Mouse (Mus musculus) Patski (cell line): ENCODE measurements around the gene Pdzrn3. TPM values are rescaled to one million over a fixed set of nuclear protein-coding genes. Genes with fewer than 3 reads are reported as not detected.

ENCODE experiments used
- ATAC-seq: fragments of 100-300 bp; one replicate; pipeline ENCODE4 v1.8.0; 2021
- CTCF ChIA-PET: fragments of 350-600 bp; sonication (Branson Sonifier 250); formaldehyde crosslinking; loops from one replicate; lab custom pipeline; 2022; ENCODE audit warnings: inconsistent platforms; lab: Charles Lee
- POLR2A ChIA-PET: fragments of 350-600 bp; sonication (Branson Sonifier 250); formaldehyde crosslinking; loops from one replicate; lab custom pipeline; 2022; ENCODE audit warnings: antibody characterized with exemption, inconsistent platforms; lab: Charles Lee
- DNase-seq: peaks from one replicate; pipeline ENCODE4 v3.0.0-alpha.2; 2011; ENCODE audit warnings: low read depth, low spot score
- H3K27me3 ChIP-seq: fragments of 371-371 bp; one replicate; pipeline ENCODE4 v1.5.1; 2021
- CTCF ChIP-seq: fragments of 100-300 bp; IDR thresholded peaks from one replicate; pipeline ENCODE4 v1.5.1; 2021
- in situ Hi-C: fragments of 300-500 bp; cut with MboI; formaldehyde crosslinking; loops from 3 replicates; pipeline ENCODE4 v1.11.1; 2018; ENCODE audit warnings: low pct_unique_long_range_greater_than_20kb, mixed read lengths
- polyA plus RNA-seq: library from polyadenylated mRNA; unstranded; gene quantifications from one replicate; pipeline ENCODE4 v1.2.3, GENCODE M21; 2021

The Pdzrn3 gene
- polyA plus RNA-seq, 1 experiment from 2014 or later, result 10.1 TPM

DNA sequence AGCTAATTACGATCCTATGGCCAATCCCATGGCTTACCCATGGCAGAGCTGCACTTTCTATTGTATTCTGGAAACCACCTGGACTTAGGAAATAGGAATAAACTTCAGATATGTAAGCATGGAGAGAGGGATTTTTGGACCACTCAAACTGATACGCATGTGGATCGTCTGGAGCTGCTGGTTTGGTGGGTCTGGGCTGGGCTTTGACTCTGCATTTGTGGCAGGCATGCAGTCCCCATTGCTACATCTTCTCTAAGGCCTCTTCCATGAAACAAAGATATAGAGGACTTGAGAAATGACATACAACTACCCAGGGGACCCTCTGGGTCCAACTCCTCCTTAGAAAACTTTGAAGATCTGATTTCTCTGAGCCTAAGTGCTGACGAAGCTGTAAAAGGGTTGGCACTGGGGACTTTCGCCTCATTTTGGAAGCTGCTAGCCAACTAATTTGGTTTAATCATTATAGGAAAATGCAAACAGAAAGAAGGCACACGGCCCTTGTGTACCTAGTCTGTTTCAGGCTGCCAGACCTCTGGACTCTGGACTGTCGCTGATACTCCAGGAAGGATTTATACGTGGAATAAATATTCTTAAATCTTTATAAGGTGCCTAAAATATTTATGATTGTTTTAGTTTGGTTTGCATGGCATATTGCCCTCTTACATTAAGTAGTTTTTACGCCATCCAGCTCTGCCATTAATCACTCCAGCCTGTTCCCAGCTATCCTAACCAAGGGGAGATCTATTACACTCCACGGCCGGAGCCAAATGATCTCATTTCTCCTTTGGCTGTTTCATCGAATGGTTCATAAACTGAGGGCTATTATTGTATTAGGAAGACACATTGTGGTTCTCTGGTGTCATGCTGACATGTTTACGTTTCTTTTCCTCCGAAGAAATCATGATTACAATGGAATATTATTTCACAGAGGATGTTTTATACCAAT, 275.7 kb downstream of the Pdzrn3 start:
- ATAC-seq (peak; percentile 76), DNase-seq (peak; percentile 17)
- peaks cover 22% of the 10 kb centered on the region for H3K27me3 ChIP-seq
- no peak for TF ChIP-seq CTCF
- ChIA-PET POLR2A (interaction anchor here (0.6 to 1.4 kb wide), 2 partner anchors 11 to 64 kb away, joined by 3 to 4 read pairs; no protein-coding TSS in a partner anchor), CTCF (no interaction called here)
- in situ Hi-C loops, result no loop called here
